Mouse (Mus musculus) megakaryocyte progenitor cell, adult 5-6 weeks (primary cell): Measurements from ENCODE around the gene Hp1bp3. TPM values are rescaled to one million over a fixed set of nuclear protein-coding genes. Genes with fewer than 3 reads are reported as not detected.

Source experiments
- ATAC-seq: replicated peaks from 2 replicates; pipeline ENCODE4 v1.8.0; 2016; ENCODE audit warnings: mild to moderate bottlenecking, moderate TSS enrichment, inconsistent platforms; ENCODE audit not compliant: poor library complexity
- total RNA-seq, 2 experiments: library from RNA; stranded (forward) in 1 of 2; stranded (reverse) in 1 of 2; fragments of 157-497, 149-512 nt in 1 of 2; fragments of 200-1000 nt in 1 of 2; gene quantifications; 2 replicates each; pipeline versions ENCODE4 v1.2.3 to v1.2.4; 2015 to 2017

The Hp1bp3 gene
- total RNA-seq, 2 experiments from 2014 or later = 172 to 214 TPM

DNA sequence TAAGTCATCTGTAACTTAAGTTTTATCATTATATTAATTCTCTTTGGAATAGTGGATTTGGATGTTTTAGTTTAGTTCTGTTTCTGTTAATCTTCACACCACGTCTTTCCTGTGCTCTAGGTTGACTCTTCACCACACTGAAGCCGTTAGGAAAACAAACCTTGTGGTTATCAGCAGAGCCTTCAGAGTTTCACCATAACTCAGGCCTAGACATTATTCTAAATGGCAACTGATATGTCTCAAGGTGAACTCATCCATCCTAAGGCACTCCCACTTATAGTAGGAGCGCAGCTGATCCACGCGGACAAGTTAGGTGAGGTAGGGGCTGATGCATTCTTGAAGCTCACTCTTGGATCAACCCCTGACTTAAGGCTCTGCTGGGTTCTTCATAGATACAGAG, 5.3 kb downstream of the Hp1bp3 start:
- peak; percentile 27 for ATAC-seq

DNA sequence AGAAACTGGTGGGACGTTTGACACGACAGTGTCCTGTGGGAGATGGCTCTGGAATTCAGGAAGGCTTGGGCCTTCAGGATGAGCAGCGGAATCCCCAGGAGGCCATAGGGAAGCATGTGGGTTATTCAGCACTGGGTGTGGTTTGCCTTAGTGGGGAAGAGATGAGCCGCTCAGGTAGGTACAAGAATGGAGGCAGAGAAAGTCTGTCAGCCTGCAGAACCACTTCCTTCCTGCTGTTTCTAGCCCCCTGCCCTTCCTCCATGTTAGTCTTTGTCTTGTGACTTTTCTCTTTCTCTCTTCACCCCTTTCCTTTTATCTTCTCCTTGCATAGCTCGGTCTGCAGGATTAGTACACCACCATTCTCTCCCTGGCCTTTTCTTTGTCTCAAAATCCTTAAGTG, 6.3 kb downstream of the Hp1bp3 start:
- no peak for ATAC-seq

DNA sequence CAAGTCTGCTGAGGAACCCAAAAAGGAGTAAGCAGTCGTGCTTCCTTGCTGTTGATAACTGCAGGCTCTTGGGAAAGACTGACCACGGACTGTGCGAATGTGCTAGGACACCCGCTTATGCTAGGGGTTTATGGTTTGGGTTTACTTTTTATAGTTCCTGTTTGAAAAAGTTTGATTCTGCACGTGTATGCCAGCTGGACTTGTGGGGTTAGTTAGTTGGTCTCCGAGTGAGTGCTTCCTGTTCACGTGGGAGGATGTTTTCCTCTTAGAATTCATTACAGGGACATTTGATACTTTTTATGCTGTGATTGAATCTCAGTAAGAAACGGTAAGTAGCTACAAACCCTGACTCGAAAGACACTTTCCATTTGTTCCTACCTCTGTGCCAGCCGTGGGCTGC, 7.5 kb downstream of the Hp1bp3 start:
- ATAC-seq = peak; percentile 26

DNA sequence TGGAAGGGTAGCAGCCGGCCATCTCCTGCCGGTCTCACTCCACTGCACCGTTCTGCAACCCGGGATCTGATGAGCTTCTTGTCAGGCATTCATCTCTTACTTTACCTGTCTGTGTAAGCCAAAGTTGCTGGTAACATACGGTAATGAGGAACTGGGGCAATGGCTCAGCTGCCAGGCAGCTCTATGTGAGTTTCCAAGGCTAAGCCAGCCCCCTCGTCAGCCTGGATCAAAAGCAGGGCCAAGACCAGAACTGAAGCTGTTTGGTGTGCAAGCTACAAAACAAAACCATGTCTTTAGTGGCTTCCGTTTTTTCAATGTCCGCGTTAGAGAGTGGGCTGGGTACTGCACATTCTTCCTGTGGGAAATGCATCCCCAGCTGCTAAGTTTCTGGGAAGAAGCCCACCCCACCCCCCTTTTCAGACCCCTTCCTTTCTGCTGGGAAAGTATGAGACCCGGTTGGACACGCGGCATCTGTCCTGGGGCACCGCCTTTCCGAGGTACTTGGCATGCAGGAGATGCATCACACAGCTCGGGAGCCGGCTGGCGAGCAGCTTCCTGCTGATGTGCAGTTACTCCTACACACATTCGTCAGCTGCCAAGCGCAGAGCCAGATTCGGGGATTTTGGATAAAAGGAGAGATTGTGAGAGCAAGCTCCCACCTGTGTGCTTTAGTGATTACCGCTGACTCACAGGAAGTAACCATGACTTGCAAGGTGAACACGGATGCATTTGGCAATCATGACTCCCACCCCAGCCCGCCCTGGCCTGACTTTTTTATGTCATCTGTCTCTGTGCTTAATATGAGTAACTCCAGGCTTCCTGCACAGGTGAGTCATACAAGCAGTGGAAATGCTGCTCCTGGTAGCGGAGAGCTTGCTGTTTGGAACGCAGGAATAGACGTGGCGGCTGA, 30.9 kb downstream of the Hp1bp3 start:
- ATAC-seq = no peak

DNA sequence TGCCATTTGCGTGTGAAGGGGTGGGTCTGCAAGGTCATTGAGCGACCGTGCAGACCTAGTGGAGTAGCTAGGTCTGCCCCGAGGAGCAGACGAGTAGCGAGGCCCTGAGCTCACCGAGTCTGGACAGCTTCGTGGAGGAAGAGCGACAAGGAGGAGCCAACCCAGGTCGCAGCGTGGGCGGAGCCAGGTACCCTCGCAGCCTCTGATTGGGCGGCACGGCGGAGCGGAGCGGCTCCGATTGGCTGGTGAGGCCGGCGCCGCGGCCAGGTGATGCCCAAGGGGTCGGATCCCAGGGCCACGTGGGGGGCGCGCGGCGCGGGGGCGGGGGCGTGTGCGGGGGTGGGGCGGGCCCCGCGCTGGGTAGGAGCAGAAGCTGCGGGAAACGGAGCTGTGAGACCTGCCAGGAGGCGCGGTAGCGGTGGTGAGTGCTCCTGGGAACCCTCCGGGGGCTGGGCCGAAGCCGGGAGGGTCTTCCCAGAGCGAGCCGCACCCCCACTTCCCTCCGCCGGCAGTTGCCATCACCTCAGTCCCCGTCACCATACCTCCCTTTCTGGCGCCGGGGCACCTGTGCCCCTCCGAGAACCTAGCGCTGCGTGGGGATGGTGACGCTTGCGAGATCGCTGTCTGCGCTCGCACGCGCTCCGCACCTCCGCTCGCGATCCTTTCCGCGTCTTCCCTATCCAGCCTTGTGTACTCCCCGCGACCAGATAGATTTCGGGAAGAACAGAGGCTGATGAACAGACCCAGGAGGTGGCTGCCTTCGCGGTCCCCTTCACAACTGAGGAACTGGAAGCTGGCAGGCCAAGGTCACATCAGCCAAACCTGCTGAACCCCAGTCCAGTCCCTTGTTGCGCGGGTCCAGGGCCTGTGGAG, 34.2 kb downstream of the Hp1bp3 start, which contains the start of the genes Sh2d5 and Kif17:
Gene Sh2d5, plus strand, starts transcription at position 316 of the 873 bp plus-strand sequence.
Gene Kif17, plus strand, starts transcription at position 348 of the 873 bp plus-strand sequence.
- peak; percentile 82 for ATAC-seq

DNA sequence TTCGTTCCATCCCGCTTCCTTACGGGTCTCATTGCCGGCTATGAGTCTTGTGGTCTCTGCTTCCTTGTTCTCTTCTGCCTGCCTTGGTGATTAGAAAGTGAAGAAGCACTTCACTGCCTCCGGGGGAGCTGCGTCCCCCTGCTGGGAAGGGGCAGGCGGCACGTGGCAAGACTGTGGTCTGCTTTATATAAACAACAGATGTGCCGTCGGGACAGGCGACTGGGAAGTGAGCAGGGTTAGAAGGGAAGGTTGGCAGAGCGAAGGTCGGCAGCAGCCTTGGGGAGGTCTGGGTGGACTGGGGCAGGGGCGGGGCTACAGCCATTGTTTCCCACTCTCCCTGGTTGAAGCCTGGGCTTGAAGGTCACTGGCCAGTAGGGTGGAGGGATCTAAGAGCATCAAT, 35.7 kb downstream of the Hp1bp3 start:
- peak; percentile 57 for ATAC-seq

DNA sequence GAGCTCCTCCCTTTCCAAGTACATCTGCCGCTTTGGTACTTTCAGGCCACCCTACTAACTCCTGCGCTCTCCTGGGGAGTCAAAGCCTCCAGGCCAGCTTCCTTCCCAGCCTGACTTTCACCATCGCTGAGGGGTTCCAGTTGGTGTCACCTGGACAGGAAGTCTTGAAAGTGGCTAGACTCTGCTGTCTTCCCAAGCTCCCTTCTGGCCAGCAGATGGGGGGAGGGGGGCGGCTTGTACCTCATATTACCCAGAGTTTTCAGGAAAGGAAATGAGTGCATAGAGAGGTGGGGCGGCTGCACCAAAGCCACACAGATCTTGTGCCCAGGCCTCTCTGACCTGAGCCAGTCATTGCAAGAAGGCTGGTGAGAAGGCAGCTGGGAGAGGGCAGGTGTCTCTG, 36.1 kb downstream of the Hp1bp3 start:
- ATAC-seq = no peak

DNA sequence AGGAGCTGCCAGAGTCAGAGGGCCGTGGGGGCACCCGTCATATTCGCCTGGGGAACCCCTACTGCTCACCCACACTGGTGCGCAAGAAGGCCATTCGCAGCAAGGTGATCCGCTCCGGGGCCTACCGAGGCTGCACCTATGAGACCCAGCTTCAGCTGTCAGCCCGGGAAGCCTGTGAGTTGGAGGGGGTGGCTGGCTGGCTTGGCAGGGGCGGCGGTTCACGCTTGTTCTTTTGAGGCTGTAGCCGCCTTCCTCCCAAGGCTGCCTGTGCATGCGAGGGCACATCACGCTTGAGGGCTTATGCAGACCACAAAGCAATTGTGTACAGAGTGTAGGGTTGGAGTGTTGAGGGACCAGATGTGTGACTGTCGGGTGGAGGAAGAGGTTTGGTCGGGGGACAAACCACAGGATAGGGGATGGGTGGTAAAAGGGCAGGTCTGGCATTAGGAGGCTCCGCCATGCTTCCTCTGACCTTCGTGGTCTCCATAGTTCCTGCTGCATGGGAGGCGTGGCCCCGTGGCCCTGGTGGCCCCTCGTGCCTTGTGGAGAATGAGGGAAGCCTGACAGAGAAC, 41.1 kb downstream of the Hp1bp3 start:
- peak; percentile 58 for ATAC-seq

DNA sequence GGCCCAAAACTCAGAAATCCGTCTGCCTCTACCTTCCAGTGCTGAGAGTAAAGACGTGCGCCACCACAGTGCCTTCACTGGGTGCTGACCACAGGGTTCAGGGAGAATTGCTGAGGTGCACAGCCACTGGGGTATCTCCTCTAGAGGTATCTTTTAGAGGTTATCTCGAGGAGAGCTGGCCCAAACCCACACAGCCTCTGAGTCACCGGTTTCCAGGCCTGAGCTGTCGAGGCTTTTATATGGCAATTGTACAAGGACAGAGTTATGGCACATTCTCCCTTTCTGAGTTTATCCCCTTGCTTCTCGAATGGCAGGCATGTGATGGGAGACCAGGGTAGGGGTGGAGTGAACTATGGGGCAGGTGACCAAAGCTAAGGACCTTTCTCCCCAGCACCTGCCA, 42.6 kb downstream of the Hp1bp3 start:
- ATAC-seq = no peak

DNA sequence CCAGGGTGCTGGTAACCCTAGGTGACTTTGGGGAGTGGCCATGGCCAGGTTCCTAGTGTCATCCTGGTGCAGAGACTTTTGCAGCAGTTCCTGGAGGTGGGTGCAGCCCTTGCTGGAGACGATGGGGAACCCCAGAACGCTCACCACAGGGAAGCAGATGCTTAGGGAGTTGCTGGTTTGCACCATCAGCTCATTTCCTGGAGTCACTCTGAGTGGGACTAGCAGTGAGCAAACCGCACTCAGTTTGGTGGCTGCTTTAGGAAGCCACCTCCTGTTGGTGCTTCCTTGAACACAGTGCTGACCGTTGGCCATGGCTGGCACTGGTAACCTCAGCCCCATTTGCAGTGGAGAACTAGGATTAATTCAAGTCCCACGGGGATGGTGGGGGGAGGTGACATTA, 43.4 kb downstream of the Hp1bp3 start:
- peak; percentile 47 for ATAC-seq

DNA sequence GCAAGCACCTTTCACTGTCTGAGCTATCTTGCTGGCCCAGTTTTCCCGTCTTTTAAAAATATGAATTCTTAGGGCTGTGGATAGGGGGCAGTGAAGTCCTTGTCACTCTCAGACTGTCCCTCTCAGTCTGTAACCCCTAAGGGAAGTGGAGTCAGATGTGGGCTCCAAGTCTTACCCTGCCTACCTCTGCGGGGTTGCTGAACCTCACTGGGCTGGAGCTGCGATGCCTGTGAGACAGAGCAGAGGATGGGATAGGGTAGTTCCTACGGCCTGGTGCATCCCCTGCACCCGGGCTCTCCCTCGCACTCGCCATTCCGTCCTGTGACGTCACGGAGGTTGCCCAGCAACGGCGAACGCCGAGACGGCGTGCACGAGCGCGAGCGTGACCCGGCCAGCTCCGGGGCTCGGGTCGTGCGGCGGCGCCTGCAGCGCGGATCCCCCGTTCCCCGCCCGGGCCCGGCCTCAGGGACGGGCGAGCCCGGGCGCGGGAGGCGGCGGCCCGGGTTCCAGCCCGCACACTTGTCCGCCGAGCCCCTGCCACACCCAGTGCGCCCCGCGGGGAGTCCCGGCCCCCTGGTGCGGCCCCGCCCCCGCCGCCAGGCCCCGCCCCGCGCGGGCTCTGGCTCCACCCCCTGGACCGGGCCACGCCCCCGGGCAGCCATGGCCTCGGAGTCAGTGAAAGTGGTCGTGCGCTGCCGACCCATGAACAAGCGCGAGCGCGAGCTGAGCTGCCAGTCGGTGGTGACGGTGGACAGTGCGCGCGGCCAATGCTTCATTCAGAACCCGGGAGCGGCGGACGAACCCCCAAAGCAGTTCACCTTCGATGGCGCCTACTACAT, 46.0 kb downstream of the Hp1bp3 start:
- peak; percentile 51 for ATAC-seq

DNA sequence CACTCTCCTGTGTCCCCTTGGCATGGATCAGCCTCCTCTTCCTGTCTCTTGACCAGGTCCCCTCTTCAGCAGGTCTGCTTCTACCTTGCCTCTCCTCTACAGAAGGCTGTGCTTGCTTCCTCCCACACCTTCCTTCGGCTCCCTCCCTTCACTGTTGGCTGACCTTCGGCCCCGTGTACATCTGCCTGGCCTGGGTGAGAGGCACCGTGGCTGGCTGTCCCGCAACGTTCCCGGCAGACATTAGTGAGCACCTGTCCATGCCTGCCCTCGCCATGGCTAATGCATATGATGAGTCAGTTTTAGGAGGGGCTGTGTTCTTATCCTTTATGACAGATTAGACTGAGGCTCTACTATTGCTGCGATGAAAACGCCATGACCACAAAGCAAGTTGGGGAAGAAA, 51.8 kb downstream of the Hp1bp3 start:
- ATAC-seq = no peak

DNA sequence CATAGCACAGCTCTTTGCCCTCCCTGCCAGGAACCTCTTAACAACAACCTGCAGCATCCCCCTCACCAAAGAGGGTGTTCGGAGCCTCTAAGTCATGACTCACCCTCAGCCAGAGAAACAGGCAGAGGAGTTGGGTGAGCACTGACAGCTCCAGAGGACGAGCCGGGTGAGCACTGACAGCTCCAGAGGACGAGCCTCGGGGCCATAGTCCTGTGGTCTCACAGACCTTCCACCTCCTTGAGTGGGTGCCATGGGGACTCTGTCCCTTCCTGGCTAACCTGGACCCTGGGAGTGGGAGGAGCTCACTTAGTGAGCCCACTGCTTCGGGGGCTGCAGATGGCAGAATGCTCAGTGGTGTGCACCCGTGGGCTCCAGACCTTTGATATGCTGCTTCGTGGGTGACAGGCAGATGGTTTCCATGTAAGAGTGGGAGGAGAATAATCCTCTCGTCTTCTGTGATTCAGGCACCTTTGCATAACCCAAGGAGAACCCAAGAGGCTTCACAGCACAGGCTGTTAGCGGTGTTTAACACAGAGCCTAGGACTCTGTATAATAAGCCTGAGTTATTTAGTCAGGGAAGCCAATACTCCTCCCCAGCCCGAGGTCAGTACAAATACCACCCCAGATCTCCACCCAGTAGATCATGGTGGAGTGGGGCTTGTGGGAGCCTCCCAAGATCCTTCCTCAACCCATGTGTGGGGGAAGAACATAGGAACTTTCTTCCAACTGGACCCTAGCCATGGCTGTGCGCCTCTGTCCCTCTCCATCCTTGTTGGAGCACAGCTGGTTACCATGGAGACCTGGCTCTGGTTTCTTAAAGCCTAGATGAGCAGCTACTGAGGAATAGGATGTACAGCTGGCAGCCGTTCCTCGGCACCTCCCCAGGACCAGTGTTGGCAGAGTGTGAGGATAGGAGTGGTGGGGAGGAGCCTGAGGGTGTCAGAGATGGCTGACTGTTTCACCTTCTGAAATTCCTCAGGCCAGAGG, 56.2 kb downstream of the Hp1bp3 start:
- ATAC-seq = no peak

DNA sequence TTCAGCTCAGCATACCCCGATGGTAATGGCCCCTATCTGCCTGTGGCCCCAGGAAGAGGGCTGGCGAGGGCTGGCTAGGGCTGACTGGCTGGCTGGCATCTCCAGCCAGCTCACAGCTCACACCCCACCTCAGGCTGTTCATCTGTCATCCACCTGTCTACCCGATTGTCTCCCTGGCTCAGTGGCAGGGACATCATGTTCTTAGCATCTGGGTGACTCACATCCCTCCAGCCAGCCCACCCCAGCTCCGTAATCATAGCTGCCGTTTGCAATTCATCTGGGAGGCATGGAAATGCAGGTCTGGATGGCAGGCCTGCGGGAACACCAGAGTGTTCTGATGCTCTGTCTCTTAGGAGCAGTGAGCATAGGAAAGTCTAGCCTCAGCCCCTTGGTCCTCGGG, 62.2 kb downstream of the Hp1bp3 start:
- ATAC-seq = no peak

DNA sequence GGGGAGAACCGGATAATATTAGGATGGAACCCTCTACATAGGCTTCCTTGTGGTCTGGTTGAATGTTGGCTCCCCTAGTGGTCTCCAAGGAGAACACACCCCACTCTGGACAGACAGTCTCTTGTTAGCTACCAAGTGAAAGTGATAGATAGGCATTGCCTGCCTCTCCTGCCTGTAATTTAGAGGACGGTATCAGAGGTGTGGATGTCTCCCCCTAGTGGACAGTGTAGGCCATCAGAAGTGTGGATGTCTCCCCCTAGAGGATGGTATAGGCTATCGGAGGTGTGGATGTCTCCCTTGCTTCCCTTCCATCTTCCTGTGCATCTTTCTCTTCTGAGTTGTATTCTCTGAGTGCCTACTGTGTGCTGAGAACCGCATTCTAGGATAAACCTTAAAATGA, 66.7 kb downstream of the Hp1bp3 start:
- peak; percentile 99 for ATAC-seq

DNA sequence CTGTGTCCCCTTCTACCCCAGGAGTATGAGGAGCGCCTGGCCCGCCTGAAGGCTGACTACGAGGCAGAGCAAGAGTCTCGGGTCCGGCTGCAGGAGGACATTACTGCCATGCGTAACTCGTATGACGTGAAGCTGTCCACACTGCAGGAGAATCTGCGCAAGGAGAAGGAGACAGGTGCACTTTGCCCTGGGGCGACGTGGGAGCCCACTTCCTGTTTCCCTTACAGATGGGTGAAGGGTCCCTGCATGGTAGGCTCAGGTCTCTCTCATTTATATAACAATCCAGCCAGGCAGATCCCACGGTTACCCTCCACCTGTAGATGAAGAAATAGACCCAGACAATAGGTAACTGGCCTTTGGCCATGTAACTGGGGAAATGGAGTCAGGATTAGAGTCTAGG, 70.3 kb downstream of the Hp1bp3 start:
- ATAC-seq = no peak

DNA sequence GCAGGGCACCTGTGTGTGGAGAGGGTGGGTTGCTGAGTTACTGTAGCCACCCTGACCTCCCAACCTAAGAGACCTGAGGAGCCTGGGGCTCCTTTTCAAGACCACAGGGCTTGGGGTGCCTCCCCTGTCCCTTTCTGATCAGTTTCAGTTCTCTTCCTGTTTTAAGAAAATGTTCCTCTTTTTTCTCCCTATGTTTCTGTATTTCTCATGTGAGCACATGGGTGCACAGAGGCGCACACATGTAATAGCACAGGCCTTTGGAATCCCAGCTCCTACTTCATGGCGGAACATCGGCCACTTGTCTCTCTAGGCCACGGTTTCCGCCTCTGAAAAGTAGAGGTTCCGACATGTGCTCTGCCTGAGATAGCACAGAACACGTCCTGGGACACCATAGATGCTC, 72.6 kb downstream of the Hp1bp3 start:
- peak; percentile 63 for ATAC-seq

DNA sequence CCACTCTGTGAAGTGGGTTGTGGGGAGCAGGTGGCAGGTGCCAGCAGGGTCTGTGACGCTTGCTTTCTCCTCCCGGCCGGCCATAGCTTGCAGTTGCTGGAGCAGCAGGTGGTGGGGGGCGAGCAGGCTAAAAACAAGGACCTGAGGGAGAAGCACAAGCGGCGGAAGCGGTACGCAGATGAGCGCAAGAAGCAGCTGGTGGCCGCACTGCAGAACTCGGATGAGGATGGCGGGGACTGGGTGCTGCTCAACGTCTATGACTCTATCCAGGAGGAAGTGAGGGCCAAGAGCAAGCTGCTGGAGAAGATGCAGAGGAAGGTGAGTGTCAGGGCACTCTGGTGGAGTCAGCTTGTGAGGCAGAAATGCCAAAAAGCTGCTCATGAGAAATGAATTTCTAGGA, 75.9 kb downstream of the Hp1bp3 start:
- ATAC-seq = no peak

DNA sequence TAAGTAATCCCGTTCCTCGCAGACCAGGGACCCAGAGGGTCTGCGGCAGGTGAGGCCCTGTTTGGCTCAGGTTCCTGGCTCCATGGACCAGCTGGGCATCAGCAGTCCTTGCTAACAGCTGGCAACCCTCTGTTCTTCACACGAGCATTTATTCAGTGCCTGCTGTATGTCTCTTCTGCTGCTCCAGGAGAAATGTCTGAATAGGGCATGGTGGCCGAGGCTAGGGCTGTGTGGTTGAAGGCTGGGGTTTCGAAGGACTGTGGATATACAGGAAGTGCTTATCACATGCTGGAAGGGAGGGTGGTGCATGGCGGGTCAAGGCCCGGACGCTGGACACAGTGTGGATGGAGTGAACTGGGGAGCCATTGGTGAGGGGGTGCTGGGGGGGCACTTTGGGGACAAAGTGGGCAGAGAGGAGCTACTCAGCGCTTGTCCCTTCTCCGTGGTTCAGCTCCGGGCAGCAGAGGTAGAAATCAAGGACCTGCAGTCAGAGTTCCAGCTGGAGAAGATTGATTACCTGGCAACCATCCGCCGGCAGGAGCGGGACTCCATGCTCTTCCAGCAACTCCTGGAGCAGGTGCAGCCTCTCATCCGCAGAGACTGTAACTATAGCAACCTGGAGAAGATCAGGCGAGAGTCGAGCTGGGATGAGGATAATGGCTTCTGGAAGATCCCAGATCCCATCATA, 77.3 kb downstream of the Hp1bp3 start:
- no peak for ATAC-seq
